Mouse (Mus musculus) G1E-ER4 (cell line): Measurements from ENCODE around the gene Capza2. TPM values are rescaled to one million over a fixed set of nuclear protein-coding genes. Genes with fewer than 3 reads are reported as not detected.

Source experiments
- GATA1 ChIP-seq: IDR thresholded peaks from one replicate; pipeline ENCODE4 v1.8.0; 2012; ENCODE audit warnings: low read length, inconsistent platforms
- polyA plus RNA-seq: library from polyadenylated mRNA; stranded (reverse); fragments of >175 nt; gene quantifications from 2 replicates; pipeline ENCODE4 v1.2.3, GENCODE M21; 2012

Gene Capza2
- polyA plus RNA-seq, 1 experiment, result 13.4 TPM

GRCm38 (mm10) chr6:17631611-17632010 lies 4.4 kb upstream of the Capza2 start:
- TF ChIP-seq GATA1, result no peak

- TF ChIP-seq GATA1, result no peak
These were observed 2.2 kb upstream of the Capza2 start for GRCm38 (mm10) chr6:17633819-17634218.

GRCm38 (mm10) chr6:17634992-17635391 lies 1.0 kb upstream of the Capza2 start:
- TF ChIP-seq GATA1, result no peak

- TF ChIP-seq GATA1, result no peak
These were observed 733 bp downstream of the Capza2 start for GRCm38 (mm10) chr6:17636764-17637170.

GRCm38 (mm10) chr6:17637205-17638203 lies 1.5 kb downstream of the Capza2 start:
- no peak for TF ChIP-seq GATA1

GRCm38 (mm10) chr6:17640031-17640430 lies 4.0 kb downstream of the Capza2 start:
- no peak for TF ChIP-seq GATA1

GRCm38 (mm10) chr6:17642739-17643138 lies 6.7 kb downstream of the Capza2 start:
- TF ChIP-seq GATA1, result no peak

- no peak for TF ChIP-seq GATA1
These were observed 10.1 kb downstream of the Capza2 start for GRCm38 (mm10) chr6:17646107-17646506.

- TF ChIP-seq GATA1, result no peak
These were observed 16.1 kb downstream of the Capza2 start for GRCm38 (mm10) chr6:17652132-17652531.

- TF ChIP-seq GATA1, result no peak
These were observed 19.0 kb downstream of the Capza2 start for GRCm38 (mm10) chr6:17655080-17655479.

- no peak for TF ChIP-seq GATA1
These were observed 21.3 kb downstream of the Capza2 start for GRCm38 (mm10) chr6:17657308-17657707.

- TF ChIP-seq GATA1, result no peak
These were observed 29.3 kb downstream of the Capza2 start for GRCm38 (mm10) chr6:17665348-17665747.

GRCm38 (mm10) chr6:17666024-17666423 lies 30.0 kb downstream of the Capza2 start:
- no peak for TF ChIP-seq GATA1

- TF ChIP-seq GATA1, result no peak
These were observed 31.8 kb downstream of the Capza2 start for GRCm38 (mm10) chr6:17667813-17668212.

GRCm38 (mm10) chr6:17668334-17668733 lies 32.3 kb downstream of the Capza2 start:
- TF ChIP-seq GATA1, result no peak

- no peak for TF ChIP-seq GATA1
These were observed 33.8 kb downstream of the Capza2 start for GRCm38 (mm10) chr6:17669826-17670225.
